Mouse (Mus musculus) CH12.LX (cell line): ENCODE data around the gene Samd13. TPM values are rescaled to one million over a fixed set of nuclear protein-coding genes. Genes with fewer than 3 reads are reported as not detected.
A peak's percentile ranks its signal among the peaks of the same experiment; 100 is the strongest.

Experiments used
- DNase-seq: peaks from one replicate; pipeline ENCODE4 v3.0.0-alpha.2; 2013; ENCODE audit errors: extremely low read depth
- H3K27ac ChIP-seq: 2 replicates; pipeline ENCODE4 v1.5.1; 2012; ENCODE audit warnings: low read depth, mild to moderate bottlenecking, control low read depth, moderate library complexity; ENCODE audit not compliant: insufficient read depth
- H3K27me3 ChIP-seq: replicated peaks from 2 replicates; pipeline ENCODE3; 2012; ENCODE audit warnings: inconsistent platforms
- H3K36me3 ChIP-seq, 2 experiments: replicated peaks in 1 of 2; 2 replicates each; pipeline versions ENCODE3 to v1.6.1; 2012; ENCODE audit warnings: inconsistent platforms in 1 of 2, low read length in 1 of 2, mild to moderate bottlenecking in 1 of 2, mixed read lengths in 1 of 2, moderate library complexity in 1 of 2; ENCODE audit not compliant: control insufficient read depth in 1 of 2, insufficient read depth in 1 of 2
- H3K4me1 ChIP-seq, 2 experiments: 2 replicates each; pipeline ENCODE4 v1.6.1; 2012; ENCODE audit warnings: inconsistent platforms in 1 of 2, moderate library complexity in 1 of 2; ENCODE audit not compliant: insufficient read depth in 2 of 2, control insufficient read depth in 1 of 2
- H3K4me2 ChIP-seq: 2 replicates; pipeline ENCODE4 v1.6.1; 2012; ENCODE audit warnings: low read depth, mild to moderate bottlenecking, control low read depth; ENCODE audit not compliant: poor library complexity, insufficient read depth, severe bottlenecking
- H3K4me3 ChIP-seq, 3 experiments: fragments of 150-350 bp in 1 of 3; sonication (generic) in 1 of 3; replicated peaks in 1 of 3; 2 replicates each; pipeline versions ENCODE3 to v1.5.1; 2011 to 2012; ENCODE audit warnings: low read depth in 2 of 3, low read length in 2 of 3, mild to moderate bottlenecking in 2 of 3, moderate library complexity in 2 of 3, control low read depth in 1 of 3, improper control_type of control experiment in 1 of 3, inconsistent platforms in 1 of 3, mixed read lengths in 1 of 3; ENCODE audit not compliant: poor library complexity in 1 of 3
- H3K79me2 ChIP-seq: replicated peaks from 2 replicates; pipeline ENCODE4 v1.6.1; 2012; ENCODE audit warnings: mild to moderate bottlenecking, moderate library complexity; ENCODE audit not compliant: control insufficient read depth, poor library complexity, insufficient read depth, severe bottlenecking; ENCODE audit errors: extremely low read depth
- H3K9ac ChIP-seq: 2 replicates; pipeline ENCODE4 v1.6.1; 2012; ENCODE audit warnings: low read depth, mild to moderate bottlenecking, control low read depth, moderate library complexity; ENCODE audit not compliant: insufficient read depth
- H3K9me3 ChIP-seq: replicated peaks from 2 replicates; pipeline ENCODE3; 2012; ENCODE audit warnings: low read length, inconsistent platforms, mixed read lengths
- BHLHE40 ChIP-seq: IDR thresholded peaks from 2 replicates; pipeline ENCODE4 v1.6.1; 2011; ENCODE audit warnings: mild to moderate bottlenecking, low read depth, low read length, improper control_type of control experiment
- CHD1 ChIP-seq: IDR thresholded peaks from 2 replicates; pipeline ENCODE4 v1.6.1; 2012; ENCODE audit warnings: low read depth, low read length, improper control_type of control experiment, inconsistent platforms
- ELF1 ChIP-seq: IDR thresholded peaks from 2 replicates; pipeline ENCODE4 v1.6.1; 2014; ENCODE audit warnings: low read depth, mild to moderate bottlenecking, inconsistent platforms, low read length, improper control_type of control experiment
- ETS1 ChIP-seq: conservative IDR thresholded peaks from 2 replicates; pipeline ENCODE4 v1.6.1; 2012; ENCODE audit warnings: low read depth, mild to moderate bottlenecking, inconsistent platforms, low read length, improper control_type of control experiment, moderate library complexity
- IRF4 ChIP-seq: IDR thresholded peaks from 2 replicates; pipeline ENCODE4 v1.6.1; 2014; ENCODE audit warnings: low read depth, mild to moderate bottlenecking, inconsistent platforms, low read length, improper control_type of control experiment
- JUN ChIP-seq: IDR thresholded peaks from 2 replicates; pipeline ENCODE4 v1.6.1; 2011; ENCODE audit warnings: low read depth, mild to moderate bottlenecking, low read length, improper control_type of control experiment, moderate library complexity; ENCODE audit not compliant: insufficient read depth
- JUND ChIP-seq: conservative IDR thresholded peaks from 2 replicates; pipeline ENCODE4 v1.6.1; 2011; ENCODE audit warnings: low read depth, low read length, improper control_type of control experiment
- KAT2A ChIP-seq: IDR thresholded peaks from 2 replicates; pipeline ENCODE4 v1.6.1; 2012; ENCODE audit warnings: low read length, improper control_type of control experiment, inconsistent platforms; ENCODE audit not compliant: insufficient replicate concordance
- MAX ChIP-seq: IDR thresholded peaks from 2 replicates; pipeline ENCODE4 v1.6.1; 2011; ENCODE audit warnings: low read length, improper control_type of control experiment
- MAZ ChIP-seq: IDR thresholded peaks from 2 replicates; pipeline ENCODE4 v1.6.1; 2012; ENCODE audit warnings: low read depth, mild to moderate bottlenecking, inconsistent platforms, low read length, improper control_type of control experiment, moderate library complexity
- MXI1 ChIP-seq: IDR thresholded peaks from 2 replicates; pipeline ENCODE4 v1.6.1; 2011; ENCODE audit warnings: mild to moderate bottlenecking, low read depth, low read length, improper control_type of control experiment
- NRF1 ChIP-seq: IDR thresholded peaks from 2 replicates; pipeline ENCODE4 v1.6.1; 2014; ENCODE audit warnings: low read depth, mild to moderate bottlenecking, inconsistent platforms, low read length, improper control_type of control experiment, moderate library complexity
- PAX5 ChIP-seq: IDR thresholded peaks from 2 replicates; pipeline ENCODE4 v1.6.1; 2012; ENCODE audit warnings: low read length, inconsistent platforms, mixed read lengths
- RCOR1 ChIP-seq: conservative IDR thresholded peaks from 2 replicates; pipeline ENCODE4 v1.6.1; 2012; ENCODE audit warnings: low read depth, mild to moderate bottlenecking, inconsistent platforms, low read length, improper control_type of control experiment
- SMC3 ChIP-seq: IDR thresholded peaks from 2 replicates; pipeline ENCODE4 v1.6.1; 2011; ENCODE audit warnings: low read depth, low read length, improper control_type of control experiment
- TBP ChIP-seq: conservative IDR thresholded peaks from 2 replicates; pipeline ENCODE4 v1.6.1; 2011; ENCODE audit warnings: low read depth, low read length, improper control_type of control experiment
- USF1 ChIP-seq: IDR thresholded peaks from 2 replicates; pipeline ENCODE4 v1.6.1; 2014; ENCODE audit warnings: low read depth, mild to moderate bottlenecking, inconsistent platforms, low read length, improper control_type of control experiment
- ZC3H11A ChIP-seq: IDR thresholded peaks from 2 replicates; pipeline ENCODE4 v1.6.1; 2012; ENCODE audit warnings: low read depth, mild to moderate bottlenecking, inconsistent platforms, low read length, improper control_type of control experiment
- ZKSCAN1 ChIP-seq: IDR thresholded peaks from 2 replicates; pipeline ENCODE4 v1.6.1; 2012; ENCODE audit warnings: low read depth, inconsistent platforms, low read length, improper control_type of control experiment, borderline replicate concordance
- dilution Hi-C: fragments of 300-500 bp; cut with MboI; formaldehyde crosslinking; loops from 2 replicates; pipeline ENCODE4 v1.14.3; 2020; ENCODE audit warnings: low sequenced_read_pairs; ENCODE audit not compliant: extremely low pct_unique_long_range_greater_than_20kb, extremely low pct_ligation_motif_present
- in situ Hi-C: fragments of 300-500 bp; cut with MboI; formaldehyde crosslinking; loops from 3 replicates; pipeline ENCODE4 v1.14.3; 2019; ENCODE audit warnings: low sequenced_read_pairs, low pct_ligation_motif_present, low pct_unique_long_range_greater_than_20kb, mixed read lengths
- polyA plus RNA-seq: library from polyadenylated mRNA; unstranded; fragments of >175 nt; gene quantifications from 2 replicates; pipeline ENCODE4 v1.2.1, GENCODE M21; 2012; ENCODE audit warnings: low read depth; ENCODE audit not compliant: insufficient read length
- total RNA-seq, 2 experiments: library from RNA; depleted of rRNA; stranded (reverse); fragments of 300-350 nt in 1 of 2; fragments of >200 nt in 1 of 2; gene quantifications; 2 replicates each; pipeline ENCODE4 v1.2.3; 2012 to 2014

Samd13 gene
- total and polyA plus RNA-seq, 3 experiments, result not detected

DNA sequence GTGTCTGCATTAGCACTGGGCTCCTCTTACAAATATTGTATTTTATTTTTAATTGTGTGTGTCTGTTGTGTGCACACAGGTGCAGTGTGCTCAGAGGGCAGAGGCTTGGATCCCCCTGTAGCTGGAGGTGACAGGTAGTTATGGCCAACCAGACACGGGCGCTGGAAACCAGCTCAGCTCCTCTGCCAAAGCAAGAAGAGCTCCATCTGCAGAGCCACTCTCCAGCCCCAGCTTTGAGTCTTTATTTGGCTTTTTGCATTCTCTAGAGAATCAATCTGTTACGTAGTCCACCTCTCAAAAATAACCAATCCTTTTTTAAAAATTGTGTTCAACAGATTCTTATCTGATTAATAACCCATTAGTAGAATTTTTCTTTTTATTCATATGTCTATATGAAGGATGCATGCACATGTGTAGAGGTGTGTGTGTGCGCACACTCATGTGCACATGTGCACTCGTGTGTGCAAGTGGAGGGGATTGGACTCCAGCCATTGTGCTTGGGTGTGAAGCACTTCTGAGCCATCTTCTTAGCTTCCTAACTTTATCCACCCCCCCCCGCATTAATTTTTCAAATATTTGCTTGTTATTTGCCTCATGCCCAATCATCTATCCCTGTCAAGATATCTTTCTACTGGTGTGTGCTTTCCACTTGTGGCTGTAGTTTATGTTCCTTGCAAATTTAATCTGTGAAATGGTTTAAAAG, 86.0 kb downstream of the Samd13 start:
- in situ Hi-C loops (no loop called here), dilution Hi-C loops (no loop called here)
- H3K4me1 ChIP-seq, result no peaks in the 10 kb centered on the region
- H3K4me2 ChIP-seq, result no peak overlapping the region
- H3K9ac ChIP-seq, result no peak overlapping the region
- no peaks in the 10 kb centered on the region for H3K9me3 ChIP-seq
- DNase-seq, result no peak
- no peaks in the 10 kb centered on the region for H3K36me3 ChIP-seq
- H3K27ac ChIP-seq, result no peak overlapping the region
- TF ChIP-seq BHLHE40, result no peak
- TF ChIP-seq CHD1, result no peak
- no peak for TF ChIP-seq ELF1
- no peak for TF ChIP-seq KAT2A
- TF ChIP-seq TBP, result no peak
- H3K4me3 ChIP-seq, result no peak overlapping the region
- H3K27me3 ChIP-seq, result no peaks in the 10 kb centered on the region
- H3K79me2 ChIP-seq, result no peaks in the 10 kb centered on the region

DNA sequence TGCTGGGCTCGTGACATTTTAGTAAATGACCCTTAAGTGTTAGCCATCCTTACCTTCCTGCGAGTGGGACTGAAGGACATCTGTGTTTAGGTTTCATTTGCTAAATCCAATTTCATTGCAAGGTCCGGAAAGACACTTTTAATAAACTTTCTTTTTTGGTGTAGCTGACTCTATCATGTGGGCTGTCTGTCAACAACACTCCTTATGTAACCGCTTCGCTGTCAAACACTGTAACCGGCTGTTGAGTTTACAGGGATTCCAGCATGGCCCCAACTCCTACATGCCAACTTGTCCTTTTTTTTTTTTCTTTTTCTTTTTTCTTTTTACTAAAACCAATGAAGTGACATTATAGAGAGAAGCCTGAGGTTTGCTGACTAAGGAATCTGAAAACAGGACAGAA, 87.0 kb downstream of the Samd13 start:
- H3K9ac ChIP-seq, result no peak overlapping the region

DNA sequence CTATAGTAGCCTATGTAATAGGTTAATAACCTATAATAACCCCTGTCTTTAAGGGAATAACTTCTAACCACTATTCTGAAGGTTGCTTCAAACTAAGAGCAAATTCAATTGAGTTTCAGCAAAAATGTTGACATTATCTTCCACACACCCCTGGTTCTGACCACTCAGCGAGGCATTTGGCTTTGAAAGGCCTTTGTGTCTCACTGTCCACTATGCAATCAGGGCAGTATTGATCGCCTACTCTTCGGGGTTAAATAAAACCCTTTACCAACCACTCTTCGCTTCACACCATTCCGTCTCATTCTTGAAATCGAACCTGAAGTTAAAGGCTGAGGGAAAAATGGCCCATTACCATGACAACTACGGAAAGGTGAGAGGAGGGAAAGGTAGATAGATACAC, 88.5 kb downstream of the Samd13 start:
- dilution Hi-C loops (no loop called here), in situ Hi-C loops (no loop called here)
- H3K9ac ChIP-seq, result no peak overlapping the region
- no peak overlapping the region for H3K4me2 ChIP-seq
- H3K4me3 ChIP-seq, result no peak overlapping the region
- no peak for DNase-seq
- no peak overlapping the region for H3K27ac ChIP-seq
- H3K36me3 ChIP-seq, result no peaks in the 10 kb centered on the region
- no peaks in the 10 kb centered on the region for H3K27me3 ChIP-seq
- no peaks in the 10 kb centered on the region for H3K9me3 ChIP-seq
- TF ChIP-seq KAT2A, result no peak
- no peak for TF ChIP-seq MXI1
- TF ChIP-seq ZKSCAN1, result no peak
- no peaks in the 10 kb centered on the region for H3K79me2 ChIP-seq
- no peaks in the 10 kb centered on the region for H3K4me1 ChIP-seq

More for the DNA sequence above, 87.0 kb downstream of the Samd13 start:
- in situ Hi-C loops (no loop called here), dilution Hi-C loops (no loop called here)
- H3K9me3 ChIP-seq, result no peaks in the 10 kb centered on the region
- H3K27ac ChIP-seq, result no peak overlapping the region
- H3K79me2 ChIP-seq, result no peaks in the 10 kb centered on the region
- H3K27me3 ChIP-seq, result no peaks in the 10 kb centered on the region
- H3K36me3 ChIP-seq, result no peaks in the 10 kb centered on the region
- no peak for DNase-seq
- TF ChIP-seq USF1 (no peak), MAZ (no peak), RCOR1 (no peak), NRF1 (no peak), BHLHE40 (no peak), KAT2A (no peak), IRF4 (no peak), ZC3H11A (no peak), SMC3 (no peak), MAX (no peak), TBP (no peak), ETS1 (no peak), JUND (no peak), JUN (no peak), MXI1 (no peak), PAX5 (no peak)
- H3K4me2 ChIP-seq, result peak overlapping the region; percentile 17; the same call in 1 of the 2 replicates
- no peaks in the 10 kb centered on the region for H3K4me1 ChIP-seq
- no peak overlapping the region for H3K4me3 ChIP-seq
